Comparison of ENCODE assay signal across 37 mouse cellular contexts in the genomic region with DNA sequence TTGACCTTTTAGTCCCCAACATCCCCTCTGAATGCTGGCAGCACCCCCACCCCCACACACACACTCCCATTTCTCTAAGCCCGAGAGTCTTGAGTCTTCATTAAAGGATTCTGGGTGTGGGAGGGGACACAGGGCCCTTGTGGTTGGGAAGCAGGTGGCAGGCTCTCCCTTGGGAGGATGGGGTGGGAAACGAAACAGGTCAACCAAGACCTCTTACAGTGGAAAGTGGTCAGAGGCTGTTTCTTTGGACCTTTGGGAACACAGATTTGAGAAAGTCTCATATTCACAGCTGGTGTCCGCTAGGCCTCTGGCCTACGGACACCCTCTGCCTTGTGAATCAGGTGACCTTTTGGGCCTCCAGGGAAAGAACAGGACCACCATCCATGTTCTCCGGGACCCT. TPM values are rescaled to one million over a fixed set of nuclear protein-coding genes. Genes with fewer than 3 reads are reported as not detected.
"Had no signal": no experiment of that assay in that cellular context is flagged by ENCODE, and none has a peak within 500 bp of the region (broad histone marks: within the 10 kb centered on the region; RNA-seq: fewer than 3 reads in every experiment).

No protein-coding gene starts in this region.

- H3K9me3 ChIP-seq: limb, embryonic 10.5 days; limb, embryonic 12.5 days; limb, embryonic 13.5 days; limb, embryonic 15.5 days; liver, embryonic 12.5 days; liver, embryonic 13.5 days; liver, embryonic 15.5 days; lung, embryonic 15.5 days; megakaryocyte, embryonic 14.5 days; midbrain, embryonic 10.5 days; midbrain, embryonic 12.5 days; midbrain, embryonic 13.5 days; midbrain, embryonic 15.5 days; neural tube, embryonic 12.5 days had no signal

- H3K36me3 ChIP-seq: limb, embryonic 10.5 days; limb, embryonic 12.5 days; limb, embryonic 13.5 days; limb, embryonic 15.5 days; liver, embryonic 12.5 days; liver, embryonic 13.5 days; liver, embryonic 15.5 days; lung, embryonic 15.5 days; midbrain, embryonic 10.5 days; midbrain, embryonic 12.5 days; midbrain, embryonic 15.5 days; neural tube, embryonic 12.5 days had no signal

- ATAC-seq: liver, embryonic 12.5 days; liver, postnatal 0 days; lung, postnatal 0 days; midbrain, embryonic 13.5 days; midbrain, embryonic 15.5 days; midbrain, embryonic 16.5 days had no signal

- H3K9ac ChIP-seq: limb, embryonic 12.5 days; limb, embryonic 13.5 days; limb, embryonic 15.5 days; liver, embryonic 12.5 days; liver, embryonic 13.5 days; liver, embryonic 14.5 days; liver, embryonic 15.5 days; liver, postnatal 0 days; lung, embryonic 14.5 days; lung, embryonic 15.5 days; midbrain, embryonic 12.5 days; midbrain, embryonic 13.5 days; midbrain, embryonic 15.5 days; neural tube, embryonic 12.5 days had no signal

- H3K27ac ChIP-seq: limb, embryonic 10.5 days; limb, embryonic 12.5 days; limb, embryonic 13.5 days; limb, embryonic 15.5 days; liver, embryonic 12.5 days; liver, embryonic 13.5 days; liver, embryonic 14.5 days; liver, embryonic 15.5 days; lung, embryonic 15.5 days; macrophage; midbrain, embryonic 10.5 days; midbrain, embryonic 12.5 days; midbrain, embryonic 13.5 days; midbrain, embryonic 15.5 days; neural tube, embryonic 12.5 days had no signal

- H3K4me3 ChIP-seq: limb, embryonic 10.5 days; limb, embryonic 12.5 days; limb, embryonic 13.5 days; limb, embryonic 15.5 days; liver, embryonic 12.5 days; liver, embryonic 13.5 days; liver, embryonic 15.5 days; lung, embryonic 15.5 days; megakaryocyte, embryonic 14.5 days; midbrain, embryonic 10.5 days; midbrain, embryonic 12.5 days; midbrain, embryonic 13.5 days; midbrain, embryonic 15.5 days; myocyte; neural tube, embryonic 12.5 days had no signal

- H3K4me2 ChIP-seq: limb, embryonic 12.5 days; limb, embryonic 13.5 days; limb, embryonic 15.5 days; liver, embryonic 11.5 days; liver, embryonic 12.5 days; liver, embryonic 13.5 days; liver, embryonic 15.5 days; lung, embryonic 14.5 days; lung, embryonic 15.5 days; midbrain, embryonic 11.5 days; midbrain, embryonic 12.5 days; midbrain, embryonic 13.5 days; midbrain, embryonic 15.5 days; neural tube, embryonic 12.5 days had no signal

- DNase-seq: left cerebral cortex, postnatal 4 days; liver; liver, embryonic 13.5 days; liver, postnatal 0 days; lung, adult 18-20 months; lung, adult 2 months; lung, embryonic 14.5 days; lung, postnatal 10 days; lung, postnatal 14 days; lung, postnatal 4 days; midbrain, embryonic 14.5 days had no signal

RNA-seq across cellular contexts. Expression of gene Spdef, which starts 19.1 kb away (rescaled TPM):
- total RNA-seq: liver, adult 2 months; megakaryocyte progenitor cell, adult 5-6 weeks; megakaryocyte, adult 5-6 weeks; megakaryocyte-erythroid progenitor cell, adult 5-6 weeks; monocyte, adult 5-6 weeks had no signal
- polyA plus RNA-seq: liver, embryonic 11.5 days; liver, embryonic 12.5 days; liver, embryonic 13.5 days; liver, embryonic 14.5 days; liver, embryonic 15.5 days; liver, postnatal 0 days; macrophage; neural tube, embryonic 11.5 days had no signal

RNA-seq across cellular contexts. Expression of gene Pacsin1, which starts 54.3 kb away (rescaled TPM):
- total RNA-seq: liver, adult 2 months; megakaryocyte progenitor cell, adult 5-6 weeks; megakaryocyte-erythroid progenitor cell, adult 5-6 weeks; monocyte, adult 5-6 weeks had no signal
